Mouse (Mus musculus) forebrain, embryonic 15.5 days (tissue): ENCODE measurements around the gene Rab29. TPM values are rescaled to one million over a fixed set of nuclear protein-coding genes. Genes with fewer than 3 reads are reported as not detected.
"Not testable (repeated sequence)": the region's sequence is repeated elsewhere in the genome, so short reads cannot be mapped to it uniquely, and the experiment has no call there.

Experiments used
- ATAC-seq: fragments of 200-750 bp; cut with Nextera tagmentation; replicated peaks from 2 replicates; pipeline ENCODE4 v1.8.0; 2017; ENCODE audit warnings: mild to moderate bottlenecking, moderate TSS enrichment, moderate library complexity
- H3K27ac ChIP-seq: fragments of 300-500 bp; sonication (generic); replicated peaks from 2 replicates; pipeline ENCODE4 v1.5.1; 2015; ENCODE audit warnings: mild to moderate bottlenecking, inconsistent platforms
- H3K27me3 ChIP-seq: fragments of 300-500 bp; sonication (generic); 2 replicates; pipeline ENCODE4 v1.6.1; 2015; ENCODE audit warnings: inconsistent platforms
- H3K36me3 ChIP-seq: fragments of 300-500 bp; sonication (generic); 2 replicates; pipeline ENCODE4 v1.6.1; 2015; ENCODE audit warnings: mild to moderate bottlenecking, inconsistent platforms
- H3K4me1 ChIP-seq: fragments of 300-500 bp; sonication (generic); 2 replicates; pipeline ENCODE4 v1.6.1; 2015; ENCODE audit warnings: inconsistent platforms
- H3K4me2 ChIP-seq: fragments of 300-500 bp; sonication (generic); replicated peaks from 2 replicates; pipeline ENCODE4 v1.6.1; 2015; ENCODE audit warnings: mild to moderate bottlenecking, inconsistent platforms
- H3K4me3 ChIP-seq: fragments of 300-500 bp; sonication (generic); 2 replicates; pipeline ENCODE4 v1.5.1; 2015; ENCODE audit warnings: mild to moderate bottlenecking, inconsistent platforms
- H3K9ac ChIP-seq: fragments of 300-500 bp; sonication (generic); replicated peaks from 2 replicates; pipeline ENCODE4 v1.6.1; 2015; ENCODE audit warnings: mild to moderate bottlenecking, inconsistent platforms
- H3K9me3 ChIP-seq: fragments of 300-500 bp; sonication (generic); 2 replicates; pipeline ENCODE4 v1.6.1; 2016; ENCODE audit warnings: inconsistent platforms
- WGBS: fragments of 180-500 bp; shearing (Covaris S2); methylation state at CpG from one replicate; pipeline ENCODE4 v1.1.7; 2015; ENCODE audit warnings: mixed read lengths; 5-methylcytosine and 5-hydroxymethylcytosine counted together
- polyA plus RNA-seq: library from polyadenylated mRNA; unstranded; fragments of >200 nt; fragmentation: Nextera tagmentation; extraction: Ambion mirVana; gene quantifications from 2 replicates; pipeline ENCODE4 v1.2.1, GENCODE M21; 2015

The Rab29 gene
- 8.0 and 8.6 TPM in 2 replicates for polyA plus RNA-seq

GRCm38 (mm10) chr1:131867093-131867945 lies at the start of gene Rab29:
TSS of gene Rab29 (plus strand) at chr1:131867224.
- Histone ChIP-seq H3K4me2 (peak within 1 kb of the TSS; percentile 75), H3K4me3 (peak within 1 kb of the TSS; percentile 63), H3K9me3 (no peaks in the 10 kb centered on the region), H3K4me1 (peaks cover 6% of the 10 kb centered on the region), H3K27ac (no peak within 1 kb of the TSS), H3K27me3 (no peaks in the 10 kb centered on the region), H3K9ac (peak within 1 kb of the TSS; percentile 47), H3K36me3 (no peaks in the 10 kb centered on the region)
- 2% methylated on average over 46 of the region's 46 CpGs for WGBS
- peak; percentile 99 for ATAC-seq

- peaks cover 12% of the 10 kb centered on the region for H3K4me1 ChIP-seq
- ATAC-seq, result peak; percentile 20; the same call in 1 of the 2 replicates
- H3K4me2 ChIP-seq, H3K27me3 ChIP-seq, H3K9ac ChIP-seq, H3K4me3 ChIP-seq, H3K36me3 ChIP-seq, H3K9me3 ChIP-seq: not testable (repeated sequence)
- WGBS, result 59% methylated on average over 9 of the region's 9 CpGs
- H3K27ac ChIP-seq, result peak overlapping the region; percentile 70
Observed at GRCm38 (mm10) chr1:131820353-131820752, 46.7 kb upstream of the Rab29 start.

- Histone ChIP-seq H3K9me3 (no peaks in the 10 kb centered on the region), H3K9ac (no peak overlapping the region), H3K27ac (peak overlapping the region; percentile 70), H3K4me1 (peaks cover 12% of the 10 kb centered on the region), H3K4me2 (no peak overlapping the region), H3K27me3 (no peaks in the 10 kb centered on the region), H3K4me3 (no peak overlapping the region), H3K36me3 (no peaks in the 10 kb centered on the region)
- 51% methylated on average over 10 of the region's 10 CpGs for WGBS
- peak; percentile 46; the same call in 1 of the 2 replicates for ATAC-seq
Observed at GRCm38 (mm10) chr1:131820887-131821328, 46.1 kb upstream of the Rab29 start.

GRCm38 (mm10) chr1:131822292-131822691 lies 44.7 kb upstream of the Rab29 start:
- Histone ChIP-seq H3K9me3 (no peaks in the 10 kb centered on the region), H3K27me3 (no peaks in the 10 kb centered on the region), H3K4me2 (no peak overlapping the region), H3K36me3 (no peaks in the 10 kb centered on the region), H3K27ac (no peak overlapping the region), H3K4me1 (peaks cover 13% of the 10 kb centered on the region), H3K9ac (no peak overlapping the region), H3K4me3 (no peak overlapping the region)
- ATAC-seq, result no peak
- WGBS, result 72% methylated on average over 8 of the region's 8 CpGs

GRCm38 (mm10) chr1:131822856-131823492 lies 44.0 kb upstream of the Rab29 start:
- Histone ChIP-seq H3K4me2 (no peak overlapping the region), H3K9ac (no peak overlapping the region), H3K27ac (no peak overlapping the region), H3K9me3 (no peaks in the 10 kb centered on the region), H3K27me3 (no peaks in the 10 kb centered on the region), H3K4me3 (no peak overlapping the region), H3K36me3 (no peaks in the 10 kb centered on the region), H3K4me1 (peaks cover 14% of the 10 kb centered on the region)
- no peak for ATAC-seq
- WGBS, result 85% methylated on average over 1 of the region's 1 CpGs

GRCm38 (mm10) chr1:131823563-131823962 lies 43.5 kb upstream of the Rab29 start:
- Histone ChIP-seq H3K9ac (no peak overlapping the region), H3K9me3 (no peaks in the 10 kb centered on the region), H3K27ac (no peak overlapping the region), H3K4me3 (no peak overlapping the region), H3K27me3 (no peaks in the 10 kb centered on the region), H3K4me1 (peaks cover 16% of the 10 kb centered on the region), H3K36me3 (no peaks in the 10 kb centered on the region), H3K4me2 (no peak overlapping the region)
- 56% methylated on average over 5 of the region's 5 CpGs for WGBS
- ATAC-seq, result no peak

GRCm38 (mm10) chr1:131824528-131825181 lies 42.4 kb upstream of the Rab29 start:
- H3K9ac ChIP-seq, result no peak overlapping the region
- WGBS, result 90% methylated on average over 11 of the region's 11 CpGs
- H3K4me1 ChIP-seq, result peaks cover 25% of the 10 kb centered on the region
- no peak overlapping the region for H3K27ac ChIP-seq
- H3K4me2 ChIP-seq, result no peak overlapping the region
- no peaks in the 10 kb centered on the region for H3K9me3 ChIP-seq
- H3K4me3 ChIP-seq, result no peak overlapping the region
- H3K27me3 ChIP-seq, result no peaks in the 10 kb centered on the region
- H3K36me3 ChIP-seq, result no peaks in the 10 kb centered on the region
- ATAC-seq, result no peak

GRCm38 (mm10) chr1:131827207-131827786 lies 39.7 kb upstream of the Rab29 start, which contains the start of gene Slc41a1:
TSS of gene Slc41a1 (plus strand) at chr1:131827493.
- H3K9me3 ChIP-seq, result no peaks in the 10 kb centered on the region
- no peak; the same call in 1 of the 2 replicates for ATAC-seq
- H3K27ac ChIP-seq, result peak within 1 kb of the TSS; percentile 74
- peak within 1 kb of the TSS; percentile 80 for H3K9ac ChIP-seq
- 2% methylated on average over 25 of the region's 25 CpGs for WGBS
- peaks cover 36% of the 10 kb centered on the region for H3K4me1 ChIP-seq
- no peaks in the 10 kb centered on the region for H3K27me3 ChIP-seq
- H3K36me3 ChIP-seq, result no peaks in the 10 kb centered on the region; the same call in 1 of the 2 replicates
- H3K4me3 ChIP-seq, result peak within 1 kb of the TSS; percentile 69
- peak within 1 kb of the TSS; percentile 67 for H3K4me2 ChIP-seq

- peak overlapping the region; percentile 80 for H3K9ac ChIP-seq
- peak; percentile 96 for ATAC-seq
- peaks cover 41% of the 10 kb centered on the region for H3K4me1 ChIP-seq
- peak overlapping the region; percentile 74 for H3K27ac ChIP-seq
- H3K4me3 ChIP-seq, result peak overlapping the region; percentile 69
- no peaks in the 10 kb centered on the region; the same call in 1 of the 2 replicates for H3K36me3 ChIP-seq
- H3K9me3 ChIP-seq, result no peaks in the 10 kb centered on the region
- H3K27me3 ChIP-seq, result no peaks in the 10 kb centered on the region
- peak overlapping the region; percentile 67 for H3K4me2 ChIP-seq
- under 1% methylated on average over 36 of the region's 36 CpGs for whole genome bisulfite sequencing
Observed at GRCm38 (mm10) chr1:131827787-131828258, 39.2 kb upstream of the Rab29 start.

- WGBS, result 1% methylated on average over 22 of the region's 22 CpGs
- ATAC-seq, result peak; percentile 52; the same call in 1 of the 2 replicates
- H3K36me3 ChIP-seq, result no peaks in the 10 kb centered on the region; the same call in 1 of the 2 replicates
- H3K9ac ChIP-seq, result peak overlapping the region; percentile 80
- peak overlapping the region; percentile 74 for H3K27ac ChIP-seq
- H3K27me3 ChIP-seq, result no peaks in the 10 kb centered on the region
- H3K4me2 ChIP-seq, result peak overlapping the region; percentile 67
- H3K9me3 ChIP-seq, result no peaks in the 10 kb centered on the region
- H3K4me3 ChIP-seq, result peak overlapping the region; percentile 69
- H3K4me1 ChIP-seq, result peaks cover 42% of the 10 kb centered on the region
Observed at GRCm38 (mm10) chr1:131828297-131829126, 38.5 kb upstream of the Rab29 start.

- ATAC-seq, result no peak
- peaks cover 42% of the 10 kb centered on the region for H3K4me1 ChIP-seq
- H3K9ac ChIP-seq, result 0 out of 2 replicates have a peak overlapping the region, but pooled peaks have one; percentile 8
- H3K4me3 ChIP-seq, result peak overlapping the region; percentile 69
- no peaks in the 10 kb centered on the region for H3K27me3 ChIP-seq
- peak overlapping the region; percentile 67 for H3K4me2 ChIP-seq
- 55% methylated on average over 5 of the region's 5 CpGs for WGBS
- H3K27ac ChIP-seq, result no peak overlapping the region
- no peaks in the 10 kb centered on the region for H3K9me3 ChIP-seq
- no peaks in the 10 kb centered on the region; the same call in 1 of the 2 replicates for H3K36me3 ChIP-seq
Observed at GRCm38 (mm10) chr1:131829279-131829678, 37.7 kb upstream of the Rab29 start.
